Mouse (Mus musculus): ENCODE results near the gene Esr1.

Gene Esr1

GRCm38 (mm10) chr10:4977374-4977773 is 366.0 kb downstream of the Esr1 start:
- DNase-seq (ENCODE audit: low spot score in 2 of 2) = no peak

- DNase-seq (ENCODE audit: low spot score in 2 of 2) = no peak
Observed at GRCm38 (mm10) chr10:4983919-4984318, 372.5 kb downstream of the Esr1 start.

- no peak for DNase-seq (ENCODE audit: low spot score in 2 of 2)
Observed at GRCm38 (mm10) chr10:4993802-4994201, 382.4 kb downstream of the Esr1 start.

- no peak for DNase-seq (ENCODE audit: low spot score in 2 of 2)
Observed at GRCm38 (mm10) chr10:4996592-4996991, 385.2 kb downstream of the Esr1 start.

GRCm38 (mm10) chr10:5008795-5009366 is 397.5 kb downstream of the Esr1 start:
- DNase-seq (ENCODE audit: low spot score in 2 of 2) = no peak

- no peak for DNase-seq (ENCODE audit: low spot score in 2 of 2)
Observed at GRCm38 (mm10) chr10:5012004-5012403, 400.6 kb downstream of the Esr1 start.

GRCm38 (mm10) chr10:5014976-5015375 is 403.6 kb downstream of the Esr1 start:
- no peak for DNase-seq (ENCODE audit: low spot score in 2 of 2)

- no peak for DNase-seq (ENCODE audit: low spot score in 2 of 2)
Observed at GRCm38 (mm10) chr10:5017148-5017547, 405.8 kb downstream of the Esr1 start.

- no peak for DNase-seq (ENCODE audit: low spot score in 2 of 2)
Observed at GRCm38 (mm10) chr10:5025906-5026305, 414.5 kb downstream of the Esr1 start.

GRCm38 (mm10) chr10:5027208-5027607 is 415.8 kb downstream of the Esr1 start:
- no peak for DNase-seq (ENCODE audit: low spot score in 2 of 2)

GRCm38 (mm10) chr10:5028301-5028700 is 416.9 kb downstream of the Esr1 start:
- DNase-seq (ENCODE audit: low spot score in 2 of 2) = no peak

- DNase-seq (ENCODE audit: low spot score in 2 of 2) = no peak
Observed at GRCm38 (mm10) chr10:5029161-5029560, 417.8 kb downstream of the Esr1 start.

- no peak for DNase-seq (ENCODE audit: low spot score in 2 of 2)
Observed at GRCm38 (mm10) chr10:5029883-5030282, 418.5 kb downstream of the Esr1 start.

GRCm38 (mm10) chr10:5032192-5033048 is 421.0 kb downstream of the Esr1 start:
- no peak for DNase-seq (ENCODE audit: low spot score in 2 of 2)

- no peak for DNase-seq (ENCODE audit: low spot score in 2 of 2)
Observed at GRCm38 (mm10) chr10:5041254-5041653, 429.9 kb downstream of the Esr1 start.

GRCm38 (mm10) chr10:5044481-5044880 is 433.1 kb downstream of the Esr1 start:
- DNase-seq (ENCODE audit: low spot score in 2 of 2) = no peak

GRCm38 (mm10) chr10:5045213-5045612 is 433.8 kb downstream of the Esr1 start:
- DNase-seq (ENCODE audit: low spot score in 2 of 2) = no peak

- no peak for DNase-seq (ENCODE audit: low spot score in 2 of 2)
Observed at GRCm38 (mm10) chr10:5045671-5046070, 434.3 kb downstream of the Esr1 start.
